Mouse (Mus musculus) mature B cell (primary cell): ENCODE measurements around the gene Mta1.

Source experiments
- in situ Hi-C: fragments of 300-500 bp; cut with MboI; formaldehyde crosslinking; loops from 2 replicates; pipeline ENCODE4 v1.14.3; 2019

The Mta1 gene

GRCm38 (mm10) chr12:113098530-113099151, 563 bp downstream of the Mta1 start:
- in situ Hi-C loops, result no loop called here

GRCm38 (mm10) chr12:113099470-113100237, 1.6 kb downstream of the Mta1 start:
- in situ Hi-C loops, result no loop called here

DNA sequence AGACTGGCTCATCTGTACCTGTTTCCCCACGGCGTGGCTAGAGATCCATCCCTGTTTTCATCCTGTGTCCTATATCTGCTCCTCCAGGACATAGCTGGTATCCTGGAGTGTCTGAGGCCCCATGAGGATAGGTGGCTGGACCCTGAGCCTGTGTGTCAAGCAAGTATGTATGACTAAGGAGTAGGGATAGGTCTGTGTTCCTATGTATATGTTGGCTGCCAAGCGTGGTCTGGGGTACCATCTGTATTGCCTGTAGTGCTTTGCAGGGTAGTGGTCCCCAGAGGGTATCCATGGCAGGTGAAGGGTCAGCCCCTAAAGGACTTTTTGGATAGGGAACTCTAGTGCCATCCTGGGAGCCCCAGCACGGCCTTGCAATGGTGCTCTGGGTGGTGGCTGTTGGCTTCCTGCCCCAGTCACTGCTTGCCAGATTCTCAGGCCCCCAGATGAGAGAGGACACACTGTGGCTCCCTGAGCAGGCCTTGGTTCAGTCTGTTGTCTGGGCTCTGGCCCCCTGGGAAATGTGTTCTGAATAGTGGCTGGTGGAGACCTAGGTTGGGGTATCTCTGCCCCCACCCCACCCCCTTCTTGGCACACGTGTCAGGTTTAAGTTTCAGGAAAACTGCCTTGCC, 2.5 kb downstream of the Mta1 start:
- in situ Hi-C loops, result no loop called here

GRCm38 (mm10) chr12:113101251-113101960, 3.3 kb downstream of the Mta1 start:
- in situ Hi-C loops, result no loop called here

DNA sequence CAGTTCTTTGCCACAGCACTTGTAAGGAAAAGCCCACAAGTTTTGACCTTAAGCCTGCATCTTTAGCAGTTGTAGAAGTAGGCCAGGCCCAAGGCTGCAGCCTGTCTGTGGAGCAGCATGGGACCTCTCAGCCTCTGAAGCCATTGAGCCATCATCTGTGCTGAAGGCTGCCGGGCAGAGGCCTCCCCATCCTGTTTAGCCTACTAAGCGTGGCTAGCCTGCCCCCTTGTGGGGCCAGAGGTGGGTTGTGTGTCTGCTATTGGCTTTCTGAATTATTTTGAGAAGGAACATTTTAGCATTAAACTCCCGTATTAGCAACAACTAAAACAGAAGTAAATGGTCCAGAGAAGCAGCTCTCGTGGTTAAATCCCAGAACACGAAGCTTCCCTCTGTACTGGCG, 4.4 kb downstream of the Mta1 start:
- in situ Hi-C loops, result no loop called here

GRCm38 (mm10) chr12:113103846-113104451, 5.9 kb downstream of the Mta1 start:
- in situ Hi-C loops, result no loop called here

- in situ Hi-C loops, result no loop called here
Observed at GRCm38 (mm10) chr12:113106386-113106785, 8.3 kb downstream of the Mta1 start.

- in situ Hi-C loops, result no loop called here
Observed at GRCm38 (mm10) chr12:113107431-113108124, 9.5 kb downstream of the Mta1 start.

GRCm38 (mm10) chr12:113108528-113109283, 10.6 kb downstream of the Mta1 start:
- in situ Hi-C loops, result no loop called here

DNA sequence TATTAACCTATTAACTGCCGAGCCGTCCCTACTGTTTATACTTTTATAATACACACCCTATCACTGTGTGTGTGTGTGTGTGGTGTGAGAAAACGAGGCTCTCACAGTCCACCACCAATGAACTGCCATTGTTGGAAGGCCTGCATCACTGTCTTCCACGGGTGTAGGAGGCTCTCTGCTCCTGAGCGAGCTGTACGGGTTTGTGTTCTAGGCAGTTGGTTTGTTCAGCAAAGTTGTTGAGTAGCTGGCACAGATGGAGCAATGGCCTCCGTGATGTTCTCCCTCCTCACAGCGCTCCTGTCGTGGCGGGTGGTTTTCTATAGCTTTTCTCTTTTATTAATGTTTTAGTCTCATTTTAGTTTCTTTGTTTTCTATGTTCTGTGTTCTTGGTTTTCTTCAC, 11.7 kb downstream of the Mta1 start:
- in situ Hi-C loops, result no loop called here

DNA sequence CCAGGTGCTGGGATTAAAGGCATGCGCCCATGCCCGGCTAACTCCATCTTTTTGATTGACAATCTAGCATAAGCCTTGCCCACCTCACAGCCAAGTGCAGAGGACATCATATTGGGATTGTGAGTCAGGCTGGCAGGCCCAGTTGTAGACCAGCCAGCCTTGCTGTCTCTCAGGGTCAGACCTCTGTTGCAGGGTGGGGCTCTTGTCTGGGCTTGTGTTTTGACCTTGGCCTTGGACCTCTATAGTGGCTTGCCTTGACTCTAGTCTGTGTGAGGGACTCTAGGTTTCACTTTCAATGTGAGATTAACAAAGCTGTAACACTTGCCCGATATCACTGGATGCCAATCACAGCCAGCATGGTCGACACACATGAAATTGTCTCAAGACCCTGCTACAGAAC, 16.1 kb downstream of the Mta1 start:
- in situ Hi-C loops, result no loop called here

GRCm38 (mm10) chr12:113114856-113115538, 16.9 kb downstream of the Mta1 start:
- in situ Hi-C loops, result no loop called here

DNA sequence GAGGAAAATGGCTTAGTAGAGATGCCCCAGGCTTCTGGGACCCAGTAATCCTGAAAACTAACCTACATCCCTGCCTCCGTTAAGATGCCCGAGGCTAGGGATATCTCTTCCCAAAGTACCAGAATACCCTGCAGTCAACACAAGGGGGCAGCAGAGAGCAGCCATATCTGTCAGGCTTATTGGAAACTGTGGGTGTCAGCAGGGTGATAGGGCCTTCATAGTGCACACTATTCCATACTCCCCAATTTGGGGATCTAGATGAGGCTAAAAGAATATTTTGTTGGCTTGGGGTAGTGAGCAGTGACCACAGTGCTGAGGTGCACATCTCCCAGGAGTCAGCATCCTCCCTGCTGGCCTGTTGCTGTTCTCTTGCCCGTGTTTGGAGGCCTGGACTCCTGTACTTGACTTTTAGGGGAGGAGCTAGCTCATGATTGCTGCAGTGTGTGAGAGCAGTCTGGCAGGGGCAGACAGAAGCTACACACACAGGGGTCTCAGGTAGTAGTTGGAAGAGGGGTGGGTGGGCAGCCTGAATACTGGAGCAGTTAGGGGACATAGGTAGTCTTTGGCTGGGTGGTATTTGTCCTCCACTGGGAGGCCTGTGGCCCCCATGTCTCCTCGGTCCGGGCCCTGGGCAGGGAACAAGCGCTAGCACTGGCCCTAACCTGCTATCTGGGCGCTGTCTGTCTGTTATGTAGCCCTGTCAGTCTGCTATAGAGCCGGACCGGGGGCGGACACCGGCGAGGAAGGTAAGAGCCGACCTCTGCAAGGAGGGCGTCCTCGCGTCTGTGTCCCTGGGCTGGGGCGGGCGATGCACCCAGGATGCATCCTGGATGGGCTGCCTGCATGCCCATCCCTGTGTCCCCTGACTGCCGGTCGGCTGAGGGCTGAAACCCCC, 21.7 kb downstream of the Mta1 start:
- in situ Hi-C loops, result no loop called here

- in situ Hi-C loops, result no loop called here
Observed at GRCm38 (mm10) chr12:113124726-113125125, 26.6 kb downstream of the Mta1 start.

DNA sequence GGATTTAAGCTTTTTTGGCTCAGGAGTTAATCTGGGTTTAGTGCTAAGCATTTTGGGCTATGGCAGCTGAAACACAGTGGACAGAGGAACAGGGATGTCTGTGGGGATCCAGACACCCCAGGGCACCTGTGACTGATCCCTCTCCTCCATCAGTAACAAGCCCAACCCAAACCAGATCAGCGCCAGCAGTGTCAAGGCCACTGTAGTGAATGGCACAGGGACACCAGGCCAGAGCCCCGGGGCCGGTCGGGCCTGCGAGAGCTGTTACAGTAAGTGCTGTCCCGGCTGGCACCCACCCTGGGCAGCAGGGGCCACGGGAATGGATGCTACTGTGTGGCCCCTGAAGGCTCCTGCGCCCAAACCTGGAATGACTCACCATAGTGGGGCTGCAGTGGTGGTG, 32.7 kb downstream of the Mta1 start:
- in situ Hi-C loops, result no loop called here

- in situ Hi-C loops, result no loop called here
Observed at GRCm38 (mm10) chr12:113131601-113132000, 33.5 kb downstream of the Mta1 start.

- in situ Hi-C loops, result no loop called here
Observed at GRCm38 (mm10) chr12:113132567-113132966, 34.5 kb downstream of the Mta1 start.

DNA sequence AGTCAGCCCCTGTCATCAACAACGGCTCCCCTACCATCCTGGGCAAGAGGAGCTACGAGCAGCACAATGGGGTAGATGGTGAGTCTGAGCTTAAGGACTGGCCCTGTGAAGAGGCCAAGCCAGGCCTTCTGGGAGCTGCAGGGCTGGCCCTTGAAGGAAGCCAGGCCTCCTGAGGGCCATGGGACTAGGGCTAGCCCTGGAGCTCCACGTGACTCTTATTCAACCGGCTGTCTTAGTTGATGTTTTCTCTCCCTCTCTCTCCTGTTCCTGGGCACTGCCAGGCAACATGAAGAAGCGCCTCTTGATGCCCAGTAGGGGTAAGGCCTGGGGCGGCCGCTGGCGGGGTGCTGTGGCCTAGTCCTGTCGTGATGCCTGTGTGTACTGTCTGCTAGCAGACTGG, 35.2 kb downstream of the Mta1 start:
- in situ Hi-C loops, result no loop called here

DNA sequence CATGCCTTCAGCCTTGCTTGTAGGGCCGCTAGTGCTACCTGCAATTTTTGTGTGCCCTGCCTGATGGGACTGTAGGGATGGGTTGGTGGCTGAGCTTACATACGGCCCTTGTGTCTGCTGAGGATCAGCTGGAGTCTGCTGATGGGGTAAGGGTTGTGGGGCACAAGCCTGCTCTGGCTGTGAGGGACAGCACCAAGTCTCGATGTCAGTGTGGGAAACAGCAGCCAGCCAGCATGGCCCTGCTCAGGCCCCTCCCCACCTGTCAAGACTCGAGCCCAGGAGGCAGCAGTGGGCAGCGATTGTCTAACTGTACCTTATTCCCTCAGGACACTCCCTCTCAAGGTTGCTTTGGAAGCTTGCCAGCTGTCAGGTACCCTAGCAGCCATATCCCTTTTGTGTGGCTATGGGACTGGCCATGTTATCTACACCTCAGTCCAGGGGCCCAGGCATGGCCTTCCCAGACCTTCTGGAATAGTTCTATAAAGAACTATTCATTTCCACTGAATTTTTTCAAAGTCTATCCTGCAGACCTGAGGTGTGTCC, 35.9 kb downstream of the Mta1 start:
- in situ Hi-C loops, result no loop called here
